Mouse (Mus musculus) ES-Bruce4 (cell line): Measurements from ENCODE around the gene Npm1.

Source experiments
- CTCF ChIP-seq: IDR thresholded peaks from one replicate; pipeline ENCODE4 v1.8.1; 2011; ENCODE audit warnings: low read depth, low read length
- POLR2A ChIP-seq: IDR thresholded peaks from one replicate; pipeline ENCODE4 v1.8.1; 2011; ENCODE audit warnings: low read length; ENCODE audit not compliant: insufficient read depth

- TF ChIP-seq CTCF = no peak
- no peak for TF ChIP-seq POLR2A
Measured at GRCm38 (mm10) chr11:33145201-33146142, 17.5 kb downstream of the Npm1 start.
